Mouse (Mus musculus) kidney, adult 2 months (tissue): ENCODE results near the gene Vps13c.

Experiments
- CTCF ChIP-seq: fragments of 200-500 bp; conservative IDR thresholded peaks from 2 replicates; pipeline ENCODE4 v1.5.1; 2011; ENCODE audit warnings: low read depth, mild to moderate bottlenecking, control low read depth, low read length, moderate library complexity, mixed read lengths; ENCODE audit not compliant: insufficient read depth, insufficient read length
- POLR2A ChIP-seq: fragments of 200-500 bp; IDR thresholded peaks from one replicate; pipeline ENCODE4 v1.6.1; 2011; ENCODE audit warnings: low read depth, low read length, control low read depth

DNA sequence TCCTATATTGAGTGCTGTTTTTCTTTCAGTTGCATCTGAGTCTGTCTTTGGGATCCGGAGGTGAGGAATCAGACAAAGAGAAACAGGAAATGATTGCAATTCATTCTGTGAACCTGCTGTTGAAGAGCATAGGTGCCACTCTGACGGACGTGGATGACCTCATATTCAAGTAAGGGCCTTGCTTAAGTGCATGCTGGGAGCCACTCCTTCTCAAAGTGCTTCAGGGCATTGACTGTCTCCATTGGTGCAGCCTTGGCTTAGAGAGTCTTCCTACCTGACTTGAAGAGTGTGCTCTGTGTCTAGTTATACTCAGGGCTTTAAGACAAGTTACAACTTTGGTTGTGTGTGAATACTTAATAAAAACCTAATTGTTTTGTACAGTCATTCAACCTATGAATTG is 126.8 kb downstream of the Vps13c start:
- TF ChIP-seq CTCF (no peak), POLR2A (no peak)
